Comparison of ENCODE assay signal across 11 mouse cellular contexts in the genomic region with DNA sequence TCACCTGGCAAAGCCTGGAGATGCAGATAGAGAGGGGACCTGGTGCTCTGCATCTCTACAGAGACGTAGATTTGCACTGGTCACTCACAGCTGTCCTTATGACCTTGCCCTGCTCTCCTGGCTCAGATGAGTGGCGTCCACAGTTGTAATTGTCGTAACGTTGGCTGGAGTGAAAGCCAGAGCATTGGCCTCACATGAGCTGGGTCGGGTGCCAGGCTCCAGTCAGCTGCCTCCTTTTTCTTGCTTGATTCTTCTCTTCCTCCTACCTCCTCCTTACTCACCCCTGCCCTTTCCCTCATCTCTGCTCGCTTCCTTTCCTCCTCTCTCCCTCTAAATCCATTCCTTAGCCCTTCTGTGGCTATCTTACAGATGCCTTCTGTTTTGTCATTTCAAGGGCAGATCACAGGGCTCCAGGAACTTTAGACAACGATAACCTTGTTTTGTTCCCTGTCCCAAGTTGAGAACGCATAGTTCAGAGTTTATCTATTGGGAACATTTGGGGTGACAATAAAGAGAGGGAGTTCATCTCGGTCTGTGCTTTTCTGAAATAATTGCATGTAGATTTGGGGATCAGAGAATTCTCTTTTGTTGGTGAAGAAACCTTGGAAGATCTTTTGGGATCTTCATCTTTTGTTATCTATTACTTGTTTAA.
A peak's percentile ranks its signal among the peaks of the same experiment; 100 is the strongest.
DNase-seq lines count a peak whose midpoint lies in the region.
"Had no signal": no experiment of that assay in that cellular context is flagged by ENCODE, and none has a peak within 500 bp of the region (broad histone marks: within the 10 kb centered on the region; RNA-seq: fewer than 3 reads in every experiment).

No protein-coding gene starts in this region.

- peak; percentile 96 for DNase-seq in heart, adult 11 months
- DNase-seq in heart, postnatal 4 days: no peak
- peak; percentile 52 to 54 for DNase-seq in kidney, adult 8-10 months
- DNase-seq in kidney, postnatal 14 days: no peak
- DNase-seq in adrenal gland, postnatal 10 days: peak; percentile 63
- peak; percentile 56 to 60 for DNase-seq in adrenal gland, postnatal 36 days
- DNase-seq in layer of hippocampus, adult 8-10 months (ENCODE audit: low spot score in 2 of 2): no peak
- DNase-seq: cerebellum, adult 8-10 months; liver, postnatal 0 days; lung, postnatal 10 days; thymus, postnatal 14 days had no signal

Comparison
In these comparisons a context has a peak if more than half of its experiments do, and no peak if none do; other contexts are left out.
1. DNase-seq: peak in heart, adult 11 months (single experiment), kidney, adult 8-10 months (2 of 2), adrenal gland, postnatal 10 days (single experiment) and adrenal gland, postnatal 36 days (2 of 2); none in heart, postnatal 4 days (single experiment), kidney, postnatal 14 days (single experiment) and layer of hippocampus, adult 8-10 months (0 of 2).